Mouse (Mus musculus) embryonic fibroblast, embryonic 13.5 days (primary cell): ENCODE measurements around the gene Coa3. TPM values are rescaled to one million over a fixed set of nuclear protein-coding genes. Genes with fewer than 3 reads are reported as not detected.

Experiments used
- H3K27ac ChIP-seq: 2 replicates; pipeline ENCODE4 v1.5.1; 2012; ENCODE audit warnings: low read length, control low read depth, inconsistent platforms; ENCODE audit not compliant: insufficient read depth
- H3K4me1 ChIP-seq: 2 replicates; pipeline ENCODE4 v1.6.1; 2011; ENCODE audit warnings: low read length; ENCODE audit not compliant: control insufficient read depth, insufficient read depth
- H3K4me3 ChIP-seq: 2 replicates; pipeline ENCODE4 v1.5.1; 2011; ENCODE audit warnings: mild to moderate bottlenecking, control low read depth, low read length; ENCODE audit not compliant: insufficient read depth
- CTCF ChIP-seq: IDR thresholded peaks from 2 replicates; pipeline ENCODE4 v1.5.1; 2011; ENCODE audit warnings: mild to moderate bottlenecking, control low read depth, low read length, moderate library complexity, borderline replicate concordance; ENCODE audit not compliant: insufficient read depth
- POLR2A ChIP-seq: IDR thresholded peaks from 2 replicates; pipeline ENCODE4 v1.6.1; 2011; ENCODE audit warnings: low read depth, mild to moderate bottlenecking, control low read depth, low read length, moderate library complexity
- polyA plus RNA-seq: library from polyadenylated mRNA; stranded (reverse); fragments of >200 nt; gene quantifications from 2 replicates; pipeline ENCODE4 v1.2.4, GENCODE M21; 2011; ENCODE audit warnings: low read depth; ENCODE audit not compliant: missing spikeins, insufficient read length

The Coa3 gene
- polyA plus RNA-seq, 1 experiment = 78.8 TPM

DNA sequence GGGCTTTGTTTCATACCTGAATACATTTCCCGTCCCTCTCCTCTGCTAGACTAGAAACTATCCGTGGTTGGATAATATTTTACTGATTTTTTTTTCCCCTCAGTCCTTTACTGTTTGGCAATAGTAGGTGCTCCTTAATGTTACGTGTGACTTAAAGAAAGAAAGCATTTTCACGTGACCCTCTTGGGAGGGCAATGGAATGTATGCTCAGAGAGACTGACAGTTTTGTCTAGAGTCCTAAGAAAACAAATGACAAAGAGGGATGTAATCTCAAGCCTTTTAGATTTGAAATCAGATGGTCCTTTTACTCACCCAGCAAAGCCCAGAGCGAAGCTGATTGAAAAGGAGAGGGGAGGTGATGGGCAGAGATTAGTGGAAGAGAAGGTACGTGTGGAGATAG is 13.0 kb downstream of the Coa3 start:
- no peak for TF ChIP-seq POLR2A
- no peak for TF ChIP-seq CTCF
- H3K4me3 ChIP-seq = no peak overlapping the region
- H3K4me1 ChIP-seq = peaks cover 10% of the 10 kb centered on the region; the same call in 1 of the 2 replicates
- H3K27ac ChIP-seq = no peak overlapping the region

DNA sequence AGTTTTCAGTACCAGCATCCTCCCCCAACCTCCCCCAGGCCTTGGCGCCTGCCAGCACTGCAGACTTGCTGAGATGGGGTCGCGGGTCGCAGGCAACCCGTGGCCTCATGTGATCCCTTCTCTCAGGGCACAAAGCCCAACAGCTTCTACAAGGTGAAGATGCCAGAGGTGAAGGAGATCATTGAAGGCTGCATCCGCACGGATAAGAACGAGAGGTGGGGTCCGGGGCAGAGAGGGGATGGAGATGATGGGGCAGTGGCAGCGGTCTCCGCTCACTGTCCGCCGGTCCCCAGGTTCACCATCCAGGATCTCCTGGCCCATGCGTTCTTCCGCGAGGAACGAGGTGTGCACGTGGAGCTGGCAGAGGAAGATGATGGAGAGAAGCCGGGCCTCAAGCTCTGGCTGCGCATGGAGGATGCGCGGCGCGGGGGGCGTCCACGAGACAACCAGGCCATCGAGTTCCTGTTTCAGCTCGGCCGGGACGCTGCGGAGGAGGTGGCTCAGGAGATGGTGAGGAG is 13.9 kb downstream of the Coa3 start:
- no peak for TF ChIP-seq POLR2A
- no peak for TF ChIP-seq CTCF
- Histone ChIP-seq H3K27ac (no peak overlapping the region), H3K4me3 (no peak overlapping the region), H3K4me1 (peaks cover 10% of the 10 kb centered on the region; the same call in 1 of the 2 replicates)

DNA sequence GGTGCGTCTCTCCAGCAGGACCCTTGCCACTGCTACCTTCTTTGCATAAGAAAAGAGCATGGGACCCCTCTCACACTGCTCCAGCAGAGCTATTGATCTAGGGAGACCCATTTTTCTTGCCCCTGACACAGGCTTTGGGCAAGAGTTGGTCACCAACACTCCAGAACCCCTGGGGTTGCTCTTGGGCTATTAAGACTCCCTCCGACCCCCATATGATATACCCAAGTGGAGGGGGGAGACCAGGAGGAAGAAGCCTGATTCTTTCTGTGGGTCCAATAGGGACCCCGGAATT is 15.0 kb downstream of the Coa3 start:
- TF ChIP-seq CTCF (no peak), POLR2A (no peak)
- H3K4me3 ChIP-seq = no peak overlapping the region
- no peak overlapping the region for H3K27ac ChIP-seq
- peaks cover 15% of the 10 kb centered on the region; the same call in 1 of the 2 replicates for H3K4me1 ChIP-seq

DNA sequence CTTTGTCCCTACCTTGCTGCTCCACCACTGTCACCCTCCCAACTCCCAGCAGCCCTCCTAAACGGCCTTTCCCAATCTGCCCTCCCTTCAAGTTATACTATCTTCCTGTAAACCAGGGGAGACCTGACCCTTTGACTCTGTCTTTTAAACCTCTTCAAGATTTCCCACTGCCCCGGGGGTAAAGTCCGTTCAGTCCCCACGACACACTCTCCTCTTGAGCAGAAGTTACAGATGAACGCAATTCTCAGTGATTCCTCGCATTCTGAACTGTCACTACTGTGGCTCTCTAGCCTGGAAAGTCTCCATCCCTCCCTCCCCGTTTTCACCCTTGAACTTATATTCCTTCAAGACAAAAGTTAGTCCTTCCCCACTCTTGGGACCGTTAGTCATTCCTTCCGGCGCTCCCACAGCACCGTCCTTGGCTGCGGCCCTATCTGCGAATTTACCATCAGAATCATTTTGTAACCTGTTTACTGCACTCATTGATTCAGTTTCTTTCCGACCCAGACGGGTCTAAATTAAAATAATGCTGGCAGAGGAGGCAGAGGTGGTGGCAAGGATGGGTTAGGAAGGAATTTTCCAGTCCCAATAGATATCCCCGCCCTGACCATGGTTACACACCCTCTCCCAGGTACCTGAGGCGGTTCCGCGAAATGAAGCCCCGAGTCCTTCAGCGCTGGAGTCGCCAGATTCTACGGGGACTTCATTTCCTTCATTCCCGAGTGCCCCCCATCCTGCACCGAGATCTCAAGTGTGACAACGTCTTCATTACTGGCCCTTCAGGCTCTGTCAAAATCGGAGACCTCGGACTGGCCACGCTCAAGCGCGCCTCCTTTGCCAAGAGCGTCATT is 15.6 kb downstream of the Coa3 start:
- no peak overlapping the region for H3K27ac ChIP-seq
- peaks cover 15% of the 10 kb centered on the region; the same call in 1 of the 2 replicates for H3K4me1 ChIP-seq
- no peak overlapping the region for H3K4me3 ChIP-seq
- TF ChIP-seq POLR2A = no peak

DNA sequence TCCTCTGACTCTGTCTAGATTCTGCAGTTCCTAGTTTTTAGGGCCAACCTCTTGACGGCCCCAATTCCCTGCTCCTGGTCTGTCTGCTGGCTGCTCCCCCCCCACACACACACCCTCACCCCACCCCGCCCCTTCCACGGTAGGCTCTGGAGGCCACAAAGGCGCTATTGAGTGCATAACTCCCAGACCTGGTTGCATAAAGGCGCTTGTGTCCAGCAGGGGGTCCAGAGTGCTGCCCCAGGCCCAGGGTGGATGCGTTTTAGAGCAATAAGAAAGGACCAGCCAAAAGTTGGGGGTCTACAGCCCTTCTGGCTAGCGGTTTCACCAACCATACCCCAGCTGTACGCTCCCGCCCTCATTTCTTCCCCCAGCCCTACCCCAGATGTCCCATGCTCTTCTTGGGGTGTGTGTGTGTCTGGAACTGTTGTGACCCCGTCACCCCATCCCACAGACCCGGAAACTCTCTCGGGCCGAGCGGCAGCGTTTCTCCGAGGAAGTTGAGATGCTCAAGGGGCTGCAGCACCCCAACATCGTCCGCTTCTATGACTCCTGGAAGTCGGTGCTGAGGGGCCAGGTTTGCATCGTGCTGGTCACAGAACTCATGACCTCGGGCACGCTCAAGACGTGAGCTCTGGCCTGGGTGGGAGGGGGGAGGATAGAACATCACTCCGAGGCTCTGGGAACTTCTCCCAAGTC is 16.5 kb downstream of the Coa3 start:
- H3K4me1 ChIP-seq = peaks cover 15% of the 10 kb centered on the region; the same call in 1 of the 2 replicates
- no peak overlapping the region for H3K4me3 ChIP-seq
- TF ChIP-seq POLR2A (no peak), CTCF (no peak)
- H3K27ac ChIP-seq = no peak overlapping the region

DNA sequence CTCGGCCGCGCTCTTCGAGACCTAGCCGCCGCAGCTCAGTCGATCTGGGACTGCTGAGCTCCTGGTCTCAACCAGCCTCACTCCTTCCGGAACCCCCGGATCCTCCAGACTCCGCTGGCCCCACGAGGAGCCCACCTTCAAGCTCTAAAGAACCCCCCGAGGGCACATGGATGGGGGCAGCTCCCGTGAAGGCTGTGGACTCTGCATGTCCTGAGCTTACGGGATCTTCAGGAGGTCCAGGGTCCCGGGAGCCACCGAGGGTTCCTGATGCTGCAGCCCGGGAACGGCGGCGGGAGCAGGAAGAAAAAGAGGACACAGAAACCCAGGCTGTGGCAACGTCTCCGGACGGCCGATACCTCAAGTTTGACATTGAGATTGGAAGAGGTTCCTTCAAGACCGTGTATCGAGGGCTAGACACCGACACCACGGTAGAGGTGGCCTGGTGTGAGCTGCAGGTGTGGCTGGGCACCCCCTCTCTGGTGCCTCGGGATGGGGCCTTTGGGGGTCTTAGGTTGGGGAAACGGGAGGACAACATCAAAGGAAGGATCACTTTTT is 18.0 kb downstream of the Coa3 start:
- H3K4me1 ChIP-seq = peaks cover 15% of the 10 kb centered on the region; the same call in 1 of the 2 replicates
- peak overlapping the region; percentile 58 for H3K4me3 ChIP-seq
- no peak overlapping the region for H3K27ac ChIP-seq
- TF ChIP-seq CTCF = no peak
- TF ChIP-seq POLR2A = no peak

DNA sequence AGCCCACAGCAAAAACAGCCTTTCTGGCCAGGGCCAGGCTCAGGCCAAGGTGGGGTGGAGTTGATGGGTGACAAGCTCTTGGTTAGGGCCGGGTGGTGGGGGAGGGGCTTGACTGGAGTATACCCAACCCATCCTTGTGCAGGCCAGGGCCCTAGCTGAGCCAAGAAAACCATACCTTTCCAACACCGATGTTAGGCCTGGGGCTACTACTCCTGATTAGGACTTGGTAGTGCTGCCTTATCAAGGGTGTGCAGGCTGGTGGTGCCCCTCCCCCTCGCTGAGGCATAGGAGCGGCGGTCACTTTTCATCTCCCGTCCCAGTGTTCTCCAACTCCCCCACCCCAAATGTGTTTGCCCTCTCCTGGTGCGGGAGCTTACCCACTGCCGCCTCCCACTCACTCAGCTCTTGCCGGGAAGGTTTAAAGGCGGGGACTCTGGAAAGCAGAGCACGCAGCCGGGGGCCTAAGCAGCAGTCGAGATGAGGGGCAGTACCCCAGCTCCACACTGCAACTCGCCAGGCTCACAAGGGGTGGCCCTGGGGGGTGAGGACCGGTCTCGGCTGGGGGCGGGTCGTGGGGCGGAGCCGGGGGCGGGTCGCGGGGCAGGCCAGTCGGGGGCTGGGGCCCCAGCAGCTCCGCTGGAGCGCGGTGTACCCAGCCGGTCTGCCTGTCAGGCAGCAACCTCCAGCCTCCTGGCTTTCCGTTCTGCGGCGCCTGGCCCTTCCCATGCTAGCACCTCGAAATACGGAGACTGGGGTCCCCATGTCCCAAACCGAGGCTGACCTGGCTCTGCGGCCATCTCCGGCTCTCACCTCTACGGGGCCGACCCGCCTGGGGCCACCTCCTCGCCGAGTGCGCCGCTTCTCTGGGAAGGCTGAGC is 18.7 kb downstream of the Coa3 start, which contains the start of gene Wnk4:
Wnk4 (plus strand) TSS at position 620 of the 878 bp plus-strand sequence.
- Histone ChIP-seq H3K4me3 (peak within 1 kb of the TSS; percentile 58), H3K27ac (peak within 1 kb of the TSS; percentile 43), H3K4me1 (peaks cover 12% of the 10 kb centered on the region; the same call in 1 of the 2 replicates)
- TF ChIP-seq CTCF (no peak), POLR2A (peak; percentile 75)

DNA sequence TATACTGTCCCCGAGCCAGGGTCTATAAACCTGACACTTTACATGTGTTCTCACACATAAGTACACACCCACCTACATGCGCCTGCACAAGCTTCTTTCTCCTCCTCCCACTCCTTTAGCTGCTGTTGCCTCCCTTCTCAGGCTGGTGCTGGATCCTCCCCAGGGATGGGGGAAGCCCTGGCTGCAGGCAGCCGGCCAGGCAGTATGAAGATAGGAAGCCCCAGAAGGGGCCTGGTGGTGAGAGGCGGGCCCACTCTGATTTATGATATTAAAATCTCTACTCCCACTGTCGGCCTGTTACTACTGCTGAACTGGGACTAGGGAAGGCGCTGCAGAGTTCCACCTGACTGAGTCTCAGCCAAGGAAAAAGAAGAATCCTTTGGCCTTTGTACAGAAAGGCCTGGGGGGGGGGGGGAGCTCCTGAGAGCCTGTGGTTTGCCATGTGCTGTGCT is 19.6 kb downstream of the Coa3 start:
- Histone ChIP-seq H3K4me3 (peak overlapping the region; percentile 44; the same call in 1 of the 2 replicates), H3K4me1 (peaks cover 14% of the 10 kb centered on the region; the same call in 1 of the 2 replicates), H3K27ac (0 out of 2 replicates have a peak overlapping the region, but pooled peaks have one; percentile 43)
- no peak for TF ChIP-seq POLR2A
- no peak for TF ChIP-seq CTCF
